Mouse (Mus musculus): ENCODE data around the gene Runx2. TPM values are rescaled to one million over a fixed set of nuclear protein-coding genes. Genes with fewer than 3 reads are reported as not detected.

Gene Runx2
- polyA plus RNA-seq, 1 experiment from 2014 or later: 10.1 TPM

GRCm38 (mm10) chr17:44520122-44521075 is 294.2 kb downstream of the Runx2 start:
- no peaks in the 10 kb centered on the region for H3K36me3 ChIP-seq (replicated peaks; ENCODE audit: control insufficient read depth, insufficient read depth, low read depth, low read length)
- no peaks in the 10 kb centered on the region; the same call in 1 of the 2 replicates for H3K4me1 ChIP-seq (ENCODE audit: control insufficient read depth, insufficient read depth, low read length)
- 76% methylated on average over 11 of the region's 11 CpGs for WGBS
- DNase-seq (ENCODE audit: low spot score) (no peak), ATAC-seq (replicated peaks; ENCODE audit: insufficient number of reproducible peaks, low FRiP score, low TSS enrichment, low read depth) (no peak)
- no peak overlapping the region for H3K4me3 ChIP-seq (ENCODE audit: low read depth, low read length)
- no peak overlapping the region for H3K4me2 ChIP-seq (ENCODE audit: low read depth, low read length)
- no peaks in the 10 kb centered on the region for H3K27me3 ChIP-seq (ENCODE audit: control insufficient read depth, insufficient read depth, low read length)
- no peaks in the 10 kb centered on the region for H3K9me3 ChIP-seq (replicated peaks; ENCODE audit: control insufficient read depth, low read length)
- no peak overlapping the region for H3K9ac ChIP-seq (replicated peaks; ENCODE audit: low read length)
- H3K27ac ChIP-seq (replicated peaks; ENCODE audit: low read depth, low read length): no peak overlapping the region

GRCm38 (mm10) chr17:44519356-44519755 is 295.2 kb downstream of the Runx2 start:
- no peak for DNase-seq (ENCODE audit: low spot score)
- Histone ChIP-seq H3K9ac (replicated peaks; ENCODE audit: low read length) (no peak overlapping the region), H3K27me3 (ENCODE audit: control insufficient read depth, insufficient read depth, low read length) (no peaks in the 10 kb centered on the region), H3K4me1 (ENCODE audit: control insufficient read depth, insufficient read depth, low read length) (no peaks in the 10 kb centered on the region; the same call in 1 of the 2 replicates), H3K36me3 (replicated peaks; ENCODE audit: control insufficient read depth, insufficient read depth, low read depth, low read length) (no peaks in the 10 kb centered on the region), H3K4me3 (ENCODE audit: low read depth, low read length) (no peak overlapping the region), H3K4me2 (ENCODE audit: low read depth, low read length) (no peak overlapping the region), H3K27ac (replicated peaks; ENCODE audit: low read depth, low read length) (no peak overlapping the region), H3K9me3 (replicated peaks; ENCODE audit: control insufficient read depth, low read length) (no peaks in the 10 kb centered on the region)
- WGBS: 85% methylated on average over 3 of the region's 3 CpGs
- ATAC-seq (replicated peaks; ENCODE audit: insufficient number of reproducible peaks, low FRiP score, low TSS enrichment, low read depth): no peak

GRCm38 (mm10) chr17:44518156-44518555 is 296.4 kb downstream of the Runx2 start:
- DNase-seq (ENCODE audit: low spot score) (no peak), ATAC-seq (replicated peaks; ENCODE audit: insufficient number of reproducible peaks, low FRiP score, low TSS enrichment, low read depth) (no peak)
- Histone ChIP-seq H3K27me3 (ENCODE audit: control insufficient read depth, insufficient read depth, low read length) (no peaks in the 10 kb centered on the region), H3K4me3 (ENCODE audit: low read depth, low read length) (no peak overlapping the region), H3K4me1 (ENCODE audit: control insufficient read depth, insufficient read depth, low read length) (no peaks in the 10 kb centered on the region), H3K36me3 (replicated peaks; ENCODE audit: control insufficient read depth, insufficient read depth, low read depth, low read length) (no peaks in the 10 kb centered on the region), H3K27ac (replicated peaks; ENCODE audit: low read depth, low read length) (no peak overlapping the region), H3K4me2 (ENCODE audit: low read depth, low read length) (no peak overlapping the region), H3K9me3 (replicated peaks; ENCODE audit: control insufficient read depth, low read length) (no peaks in the 10 kb centered on the region), H3K9ac (replicated peaks; ENCODE audit: low read length) (no peak overlapping the region)
- 94% methylated on average over 6 of the region's 6 CpGs for WGBS

GRCm38 (mm10) chr17:44508198-44508715 is 306.3 kb downstream of the Runx2 start:
- Histone ChIP-seq H3K4me2 (ENCODE audit: low read depth, low read length) (no peak overlapping the region), H3K4me1 (ENCODE audit: control insufficient read depth, insufficient read depth, low read length) (no peaks in the 10 kb centered on the region), H3K27ac (replicated peaks; ENCODE audit: low read depth, low read length) (no peak overlapping the region), H3K9ac (replicated peaks; ENCODE audit: low read length) (no peak overlapping the region), H3K27me3 (ENCODE audit: control insufficient read depth, insufficient read depth, low read length) (no peaks in the 10 kb centered on the region), H3K36me3 (replicated peaks; ENCODE audit: control insufficient read depth, insufficient read depth, low read depth, low read length) (no peaks in the 10 kb centered on the region), H3K9me3 (replicated peaks; ENCODE audit: control insufficient read depth, low read length) (no peaks in the 10 kb centered on the region), H3K4me3 (ENCODE audit: low read depth, low read length) (no peak overlapping the region)
- ATAC-seq (replicated peaks; ENCODE audit: insufficient number of reproducible peaks, low FRiP score, low TSS enrichment, low read depth) (no peak), DNase-seq (ENCODE audit: low spot score) (no peak)
- WGBS: 60% methylated on average over 7 of the region's 7 CpGs

- Histone ChIP-seq H3K9me3 (replicated peaks; ENCODE audit: control insufficient read depth, low read length) (no peaks in the 10 kb centered on the region), H3K4me3 (ENCODE audit: low read depth, low read length) (no peak overlapping the region), H3K27ac (replicated peaks; ENCODE audit: low read depth, low read length) (no peak overlapping the region), H3K9ac (replicated peaks; ENCODE audit: low read length) (no peak overlapping the region), H3K36me3 (replicated peaks; ENCODE audit: control insufficient read depth, insufficient read depth, low read depth, low read length) (no peaks in the 10 kb centered on the region), H3K4me1 (ENCODE audit: control insufficient read depth, insufficient read depth, low read length) (no peaks in the 10 kb centered on the region), H3K4me2 (ENCODE audit: low read depth, low read length) (no peak overlapping the region), H3K27me3 (ENCODE audit: control insufficient read depth, insufficient read depth, low read length) (no peaks in the 10 kb centered on the region)
- no peak for DNase-seq (ENCODE audit: low spot score)
- ATAC-seq (replicated peaks; ENCODE audit: insufficient number of reproducible peaks, low FRiP score, low TSS enrichment, low read depth): no peak
- WGBS: 86% methylated on average over 3 of the region's 3 CpGs
These were observed 306.9 kb downstream of the Runx2 start for GRCm38 (mm10) chr17:44507741-44508140.

- Histone ChIP-seq H3K9ac (replicated peaks; ENCODE audit: low read length) (no peak overlapping the region), H3K27me3 (ENCODE audit: control insufficient read depth, insufficient read depth, low read length) (no peaks in the 10 kb centered on the region), H3K36me3 (replicated peaks; ENCODE audit: control insufficient read depth, insufficient read depth, low read depth, low read length) (no peaks in the 10 kb centered on the region), H3K4me1 (ENCODE audit: control insufficient read depth, insufficient read depth, low read length) (no peaks in the 10 kb centered on the region), H3K4me3 (ENCODE audit: low read depth, low read length) (no peak overlapping the region), H3K27ac (replicated peaks; ENCODE audit: low read depth, low read length) (no peak overlapping the region), H3K4me2 (ENCODE audit: low read depth, low read length) (no peak overlapping the region), H3K9me3 (replicated peaks; ENCODE audit: control insufficient read depth, low read length) (no peaks in the 10 kb centered on the region)
- peak; percentile 72; the same call in 1 of the 2 replicates for ATAC-seq (replicated peaks; ENCODE audit: insufficient number of reproducible peaks, low FRiP score, low TSS enrichment, low read depth)
- 40% methylated on average over 3 of the region's 3 CpGs for WGBS
- DNase-seq (ENCODE audit: low spot score): peak; percentile 68
These were observed 308.1 kb downstream of the Runx2 start for GRCm38 (mm10) chr17:44506524-44506923.

GRCm38 (mm10) chr17:44504794-44505317 is 309.7 kb downstream of the Runx2 start:
- no peak overlapping the region for H3K27ac ChIP-seq (replicated peaks; ENCODE audit: low read depth, low read length)
- WGBS: 94% methylated on average over 10 of the region's 10 CpGs

GRCm38 (mm10) chr17:44502176-44502575 is 312.4 kb downstream of the Runx2 start:
- DNase-seq (ENCODE audit: low spot score) (no peak), ATAC-seq (replicated peaks; ENCODE audit: insufficient number of reproducible peaks, low FRiP score, low TSS enrichment, low read depth) (no peak)
- H3K4me2 ChIP-seq (ENCODE audit: low read depth, low read length): no peak overlapping the region
- no peak overlapping the region for H3K27ac ChIP-seq (replicated peaks; ENCODE audit: low read depth, low read length)
- H3K9me3 ChIP-seq (replicated peaks; ENCODE audit: control insufficient read depth, low read length): no peaks in the 10 kb centered on the region
- H3K4me3 ChIP-seq (ENCODE audit: low read depth, low read length): no peak overlapping the region
- 91% methylated on average over 5 of the region's 5 CpGs for WGBS
- no peaks in the 10 kb centered on the region for H3K36me3 ChIP-seq (replicated peaks; ENCODE audit: control insufficient read depth, insufficient read depth, low read depth, low read length)
- H3K4me1 ChIP-seq (ENCODE audit: control insufficient read depth, insufficient read depth, low read length): no peaks in the 10 kb centered on the region
- H3K9ac ChIP-seq (replicated peaks; ENCODE audit: low read length): no peak overlapping the region
- no peaks in the 10 kb centered on the region for H3K27me3 ChIP-seq (ENCODE audit: control insufficient read depth, insufficient read depth, low read length)

More at GRCm38 (mm10) chr17:44504794-44505317, 309.7 kb downstream of the Runx2 start:
- Histone ChIP-seq H3K27me3 (ENCODE audit: control insufficient read depth, insufficient read depth, low read length) (no peaks in the 10 kb centered on the region), H3K4me2 (ENCODE audit: low read depth, low read length) (no peak overlapping the region), H3K4me3 (ENCODE audit: low read depth, low read length) (no peak overlapping the region), H3K9me3 (replicated peaks; ENCODE audit: control insufficient read depth, low read length) (no peaks in the 10 kb centered on the region), H3K36me3 (replicated peaks; ENCODE audit: control insufficient read depth, insufficient read depth, low read depth, low read length) (no peaks in the 10 kb centered on the region), H3K4me1 (ENCODE audit: control insufficient read depth, insufficient read depth, low read length) (no peaks in the 10 kb centered on the region), H3K9ac (replicated peaks; ENCODE audit: low read length) (no peak overlapping the region)
- no peak for ATAC-seq (replicated peaks; ENCODE audit: insufficient number of reproducible peaks, low FRiP score, low TSS enrichment, low read depth)
- DNase-seq (ENCODE audit: low spot score): no peak
